In the genomic region with DNA sequence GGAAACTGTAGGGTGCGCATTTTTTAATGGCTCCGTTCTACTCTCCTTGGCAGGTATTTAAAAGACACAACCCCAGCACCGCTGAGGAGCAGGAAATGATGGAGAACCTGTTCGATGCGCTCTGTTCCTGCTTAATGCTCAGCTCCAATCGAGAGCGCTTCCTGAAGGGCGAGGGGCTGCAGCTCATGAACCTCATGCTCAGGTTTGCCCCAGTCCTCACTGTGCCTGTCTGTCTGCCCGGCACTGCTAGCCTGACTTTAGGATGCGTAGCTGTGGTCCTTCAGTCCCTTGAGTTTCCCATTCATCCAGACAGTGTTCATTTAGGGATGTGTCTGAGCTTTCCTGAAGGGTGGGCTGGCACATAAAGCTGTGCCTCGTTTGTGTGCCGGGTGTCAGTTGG, we compare ENCODE assay signal across 26 mouse cellular contexts.
DNase-seq lines count a peak whose midpoint lies in the region; ATAC-seq and TF ChIP-seq lines count a peak whose summit lies in the region.
"Had no signal": no experiment of that assay in that cellular context is flagged by ENCODE, and none has a peak within 500 bp of the region (broad histone marks: within the 10 kb centered on the region; RNA-seq: fewer than 3 reads in every experiment).

No protein-coding gene starts in this region.

- H3K27me3 ChIP-seq in heart, embryonic 13.5 days (replicated peaks), result no peaks in the 10 kb centered on the region
- no peaks in the 10 kb centered on the region for H3K27me3 ChIP-seq in neural tube, embryonic 15.5 days (replicated peaks)
- H3K27me3 ChIP-seq: forebrain, embryonic 12.5 days; limb, embryonic 12.5 days; liver, embryonic 12.5 days; midbrain, embryonic 12.5 days; neural tube, embryonic 13.5 days; stomach, embryonic 15.5 days had no signal

- TF ChIP-seq CTCF in left cerebral cortex, adult 2 months (IDR thresholded peaks at IDR 0.05), result no peak

- peaks cover 65% of the 10 kb centered on the region for H3K4me1 ChIP-seq in heart, embryonic 13.5 days
- peaks cover 31% of the 10 kb centered on the region for H3K4me1 ChIP-seq in neural tube, embryonic 15.5 days
- H3K4me1 ChIP-seq: stomach, embryonic 15.5 days had no signal

- intact Hi-C loops in left cerebral cortex, adult 2 months (cut with DNase I), result no loop called here
- intact Hi-C loops in left cerebral cortex, postnatal 10 days (cut with DNase I), result no loop called here

- H3K4me2 ChIP-seq in heart, embryonic 13.5 days, result peak overlapping the region; percentile 60
- H3K4me2 ChIP-seq in neural tube, embryonic 15.5 days, result no peak overlapping the region
- H3K4me2 ChIP-seq: forebrain, embryonic 12.5 days; hindbrain, embryonic 14.5 days; limb, embryonic 12.5 days; liver, embryonic 12.5 days; midbrain, embryonic 12.5 days; neural tube, embryonic 13.5 days; stomach, embryonic 15.5 days had no signal

- 0 out of 2 replicates have a peak overlapping the region, but pooled peaks have one; percentile 64 for H3K9ac ChIP-seq in heart, embryonic 13.5 days
- no peak overlapping the region for H3K9ac ChIP-seq in neural tube, embryonic 15.5 days (replicated peaks)
- H3K9ac ChIP-seq: forebrain, embryonic 12.5 days; hindbrain, embryonic 14.5 days; limb, embryonic 12.5 days; liver, embryonic 12.5 days; liver, postnatal 0 days; midbrain, embryonic 12.5 days; stomach, embryonic 15.5 days had no signal

- H3K36me3 ChIP-seq in heart, embryonic 13.5 days, result 0 out of 2 replicates have a peak, but pooled peaks cover 17% of the 10 kb centered on the region
- H3K36me3 ChIP-seq in neural tube, embryonic 15.5 days, result no peaks in the 10 kb centered on the region

- ATAC-seq in heart, embryonic 13.5 days (ENCODE audit: extremely low read depth, insufficient number of reproducible peaks, low FRiP score, low TSS enrichment), result no peak
- no peak for ATAC-seq in neural tube, embryonic 15.5 days (ENCODE audit: low FRiP score)
- ATAC-seq: intestine, postnatal 0 days; liver, embryonic 12.5 days; liver, postnatal 0 days had no signal

- H3K27ac ChIP-seq in heart, embryonic 13.5 days (replicated peaks), result peak overlapping the region; percentile 87
- no peak overlapping the region for H3K27ac ChIP-seq in left cerebral cortex, adult 2 months
- H3K27ac ChIP-seq in neural tube, embryonic 15.5 days (replicated peaks), result peak overlapping the region; percentile 0; the same call in 1 of the 2 replicates
- H3K27ac ChIP-seq: forebrain, embryonic 12.5 days; limb, embryonic 12.5 days; liver, embryonic 12.5 days; midbrain, embryonic 12.5 days; stomach, embryonic 15.5 days had no signal

- peak; percentile 1 to 3 for DNase-seq in frontal cortex, postnatal 10 days (ENCODE audit: low spot score in 2 of 2)
- no peak for DNase-seq in frontal cortex, postnatal 36 days (ENCODE audit: low spot score in 2 of 2)
- DNase-seq in heart, adult 18-20 months, result no peak
- peak; percentile 4 to 8 for DNase-seq in left cerebral cortex, adult 2 months (ENCODE audit: extremely low spot score in 1 of 2, low spot score in 2 of 2)
- no peak for DNase-seq in left cerebral cortex, postnatal 10 days (ENCODE audit: extremely low spot score in 1 of 2, low spot score in 2 of 2)
- DNase-seq in neural tube, embryonic 10.5 days (ENCODE audit: extremely low spot score, low spot score), result no peak
- DNase-seq: gastrocnemius, postnatal 25 days; kidney, adult 9 months; kidney, postnatal 10 days; layer of hippocampus, postnatal 36 days; liver, postnatal 0 days; lung, postnatal 36 days; right cerebral cortex, postnatal 25 days had no signal

- 88% methylated on average over 12 of the region's 12 CpGs for WGBS in heart, embryonic 13.5 days
- WGBS in neural tube, embryonic 15.5 days, result 88% methylated on average over 12 of the region's 12 CpGs

- H3K9me3 ChIP-seq in heart, embryonic 13.5 days, result no peaks in the 10 kb centered on the region
- H3K9me3 ChIP-seq in neural tube, embryonic 15.5 days (replicated peaks), result no peaks in the 10 kb centered on the region
- H3K9me3 ChIP-seq: forebrain, embryonic 12.5 days; G1E; limb, embryonic 12.5 days; liver, embryonic 12.5 days; midbrain, embryonic 12.5 days; neural tube, embryonic 13.5 days; stomach, embryonic 15.5 days had no signal

- H3K4me3 ChIP-seq in heart, embryonic 13.5 days, result no peak overlapping the region
- no peak overlapping the region for H3K4me3 ChIP-seq in left cerebral cortex, adult 2 months
- H3K4me3 ChIP-seq in neural tube, embryonic 15.5 days (replicated peaks), result no peak overlapping the region
- H3K4me3 ChIP-seq: erythroblast, embryonic 14.5 days; forebrain, embryonic 12.5 days; limb, embryonic 12.5 days; liver, embryonic 12.5 days; midbrain, embryonic 12.5 days; myocyte; neural tube, embryonic 13.5 days; stomach, embryonic 15.5 days had no signal

Comparison
In these comparisons a context has a peak if more than half of its experiments do, and no peak if none do; other contexts are left out.
1. DNase-seq: peak in frontal cortex, postnatal 10 days (2 of 2) and left cerebral cortex, adult 2 months (2 of 2); none in frontal cortex, postnatal 36 days (0 of 2), heart, adult 18-20 months (0 of 2), left cerebral cortex, postnatal 10 days (0 of 2) and neural tube, embryonic 10.5 days (single experiment).